Comparison of ENCODE assay signal across 25 mouse cellular contexts in genomic region chr14:77811466-77811865, GRCm38 (mm10).
"Had no signal": no experiment of that assay in that cellular context is flagged by ENCODE, and none has a peak within 500 bp of the region (broad histone marks: within the 10 kb centered on the region; RNA-seq: fewer than 3 reads in every experiment).

No protein-coding gene starts in this region.

- H3K27ac ChIP-seq: heart, embryonic 13.5 days; heart, embryonic 15.5 days; hindbrain, embryonic 13.5 days; hindbrain, embryonic 15.5 days; hindbrain, postnatal 0 days; kidney, embryonic 15.5 days; kidney, postnatal 0 days; limb, embryonic 13.5 days; limb, embryonic 15.5 days; liver, embryonic 12.5 days; liver, embryonic 14.5 days had no signal

- H3K4me3 ChIP-seq: heart, embryonic 13.5 days; heart, embryonic 15.5 days; hindbrain, embryonic 13.5 days; hindbrain, embryonic 15.5 days; kidney, embryonic 15.5 days; limb, embryonic 13.5 days; limb, embryonic 15.5 days; liver, embryonic 12.5 days had no signal

- H3K4me2 ChIP-seq: heart, embryonic 13.5 days; heart, embryonic 15.5 days; hindbrain, embryonic 13.5 days; hindbrain, embryonic 15.5 days; kidney, embryonic 15.5 days; limb, embryonic 13.5 days; limb, embryonic 15.5 days; liver, embryonic 12.5 days had no signal

- H3K9ac ChIP-seq: heart, embryonic 13.5 days; heart, embryonic 15.5 days; hindbrain, embryonic 13.5 days; hindbrain, embryonic 15.5 days; kidney, embryonic 15.5 days; limb, embryonic 13.5 days; limb, embryonic 15.5 days; liver, embryonic 12.5 days; liver, embryonic 14.5 days had no signal

- H3K27me3 ChIP-seq: heart, embryonic 13.5 days; heart, embryonic 15.5 days; hindbrain, embryonic 13.5 days; hindbrain, embryonic 15.5 days; kidney, embryonic 15.5 days; limb, embryonic 13.5 days; limb, embryonic 15.5 days; liver, embryonic 12.5 days had no signal

- H3K36me3 ChIP-seq: heart, embryonic 13.5 days; heart, embryonic 15.5 days; hindbrain, embryonic 13.5 days; hindbrain, embryonic 15.5 days; kidney, embryonic 15.5 days; limb, embryonic 13.5 days; limb, embryonic 15.5 days; liver, embryonic 12.5 days had no signal

- H3K9me3 ChIP-seq: heart, embryonic 13.5 days; heart, embryonic 15.5 days; hindbrain, embryonic 13.5 days; hindbrain, embryonic 15.5 days; kidney, embryonic 15.5 days; limb, embryonic 13.5 days; limb, embryonic 15.5 days; liver, embryonic 12.5 days had no signal

- H3K4me1 ChIP-seq: heart, embryonic 15.5 days; liver, embryonic 12.5 days had no signal

- DNase-seq: gastrocnemius, postnatal 14 days; gastrocnemius, postnatal 36 days; heart, adult 18-20 months; heart, postnatal 14 days; heart, postnatal 36 days; kidney, adult 11 months; kidney, adult 2 months; kidney, adult 9 months; kidney, postnatal 14 days; kidney, postnatal 36 days; layer of hippocampus, adult 9-11 months; layer of hippocampus, postnatal 36 days; lung, adult 18-20 months had no signal

- ATAC-seq: hindbrain, postnatal 0 days; intestine, embryonic 16.5 days; liver, embryonic 12.5 days had no signal
